Mouse (Mus musculus) layer of hippocampus, adult 11-12 months (tissue): ENCODE measurements around the gene Car15.

Source experiments
- DNase-seq: peaks from one replicate; pipeline ENCODE4 v3.0.0; 2022; ENCODE audit warnings: low spot score

Gene Car15

DNA sequence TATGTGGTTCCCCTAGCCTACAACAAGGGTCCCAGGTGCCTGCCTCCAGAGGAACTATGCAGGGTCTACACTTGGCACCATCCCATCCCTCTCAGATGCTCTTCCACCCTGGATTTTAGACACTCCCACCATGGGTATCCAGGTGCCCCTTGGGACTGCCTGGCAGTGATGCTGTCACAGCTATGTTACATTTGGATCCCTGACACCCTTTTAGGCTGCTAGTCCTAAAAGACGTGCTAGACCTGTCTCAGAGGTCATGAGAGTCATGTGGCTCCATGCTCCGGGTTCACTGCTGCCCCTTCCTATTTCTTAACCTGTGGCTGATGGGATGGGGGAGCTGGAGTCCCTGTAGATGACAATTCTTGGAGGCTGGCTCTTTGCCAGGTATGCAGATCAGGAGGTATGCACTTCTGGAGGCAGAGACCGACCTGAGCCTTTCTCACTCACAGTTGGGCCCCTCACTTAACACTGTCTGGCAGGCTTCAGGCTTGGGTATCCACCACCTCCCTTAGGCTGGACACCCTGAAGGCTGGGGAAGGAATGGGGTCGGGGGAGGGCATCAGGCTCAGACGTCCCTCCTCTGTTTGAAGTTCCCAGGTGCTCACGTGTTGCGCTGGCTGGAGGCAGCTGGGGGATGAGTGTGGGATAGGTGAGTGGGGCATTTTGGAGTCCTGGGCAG is 36.2 kb downstream of the Car15 start:
- no peak for DNase-seq

DNA sequence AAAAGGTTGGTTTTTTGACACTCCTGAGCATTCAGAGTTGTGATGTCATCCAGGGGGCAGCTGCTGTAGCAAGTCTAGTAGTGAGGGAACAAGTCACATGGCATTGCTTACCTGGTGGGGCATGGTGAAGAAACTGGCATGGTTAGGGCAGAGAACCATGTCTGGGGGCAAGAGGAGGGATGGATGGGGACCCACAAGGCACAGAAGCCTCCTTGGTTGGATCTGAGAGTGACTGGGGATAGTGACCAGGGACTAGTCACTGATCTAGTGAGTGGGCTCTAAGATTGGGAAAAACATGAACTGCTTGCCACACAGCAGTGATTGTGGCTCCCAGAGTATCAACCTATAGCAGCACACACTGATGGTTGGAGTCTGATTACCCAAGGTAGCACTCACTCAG is 38.6 kb downstream of the Car15 start:
- no peak for DNase-seq

DNA sequence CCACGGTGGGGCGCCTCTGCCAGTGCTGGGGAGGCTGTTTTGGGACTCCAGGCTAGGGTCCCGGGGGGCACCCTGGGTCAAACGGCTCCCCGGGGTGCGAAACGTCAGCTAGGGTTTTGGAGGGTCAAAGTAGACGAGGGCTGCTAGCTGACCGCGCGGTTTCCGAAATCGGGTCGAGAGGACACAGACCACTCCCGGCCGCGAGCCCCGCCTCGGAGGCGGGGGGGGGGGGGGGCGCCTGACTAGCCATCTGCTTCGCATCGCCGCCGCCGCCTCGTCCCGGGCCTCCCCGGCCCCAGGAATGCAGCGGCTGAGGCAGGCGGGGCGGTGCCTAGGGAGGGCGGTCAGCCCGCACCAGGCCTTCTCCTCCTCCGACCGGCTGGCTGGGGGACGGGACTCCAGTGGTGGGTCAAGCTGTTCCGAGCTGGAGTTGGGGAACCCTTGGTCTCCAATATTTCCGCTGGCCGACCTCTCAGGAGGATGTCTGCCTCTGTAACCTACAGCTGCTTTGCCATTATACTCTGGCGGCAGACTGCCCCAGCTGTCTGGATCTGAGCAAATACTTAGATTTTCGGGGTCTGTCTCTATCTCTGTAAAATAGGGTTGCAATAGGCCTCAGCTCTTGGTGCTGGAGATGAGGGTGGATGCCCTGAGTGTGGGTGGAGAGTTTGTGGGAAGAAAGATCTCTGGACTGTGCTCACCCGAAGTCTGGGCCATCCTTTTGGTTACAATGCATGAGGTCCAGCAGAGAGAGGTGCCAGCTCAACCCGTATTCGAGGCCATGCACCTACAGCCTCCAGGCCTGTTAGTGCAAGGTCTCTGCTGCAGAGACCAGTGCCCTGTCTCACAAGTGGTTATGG is 39.6 kb downstream of the Car15 start:
- no peak for DNase-seq

DNA sequence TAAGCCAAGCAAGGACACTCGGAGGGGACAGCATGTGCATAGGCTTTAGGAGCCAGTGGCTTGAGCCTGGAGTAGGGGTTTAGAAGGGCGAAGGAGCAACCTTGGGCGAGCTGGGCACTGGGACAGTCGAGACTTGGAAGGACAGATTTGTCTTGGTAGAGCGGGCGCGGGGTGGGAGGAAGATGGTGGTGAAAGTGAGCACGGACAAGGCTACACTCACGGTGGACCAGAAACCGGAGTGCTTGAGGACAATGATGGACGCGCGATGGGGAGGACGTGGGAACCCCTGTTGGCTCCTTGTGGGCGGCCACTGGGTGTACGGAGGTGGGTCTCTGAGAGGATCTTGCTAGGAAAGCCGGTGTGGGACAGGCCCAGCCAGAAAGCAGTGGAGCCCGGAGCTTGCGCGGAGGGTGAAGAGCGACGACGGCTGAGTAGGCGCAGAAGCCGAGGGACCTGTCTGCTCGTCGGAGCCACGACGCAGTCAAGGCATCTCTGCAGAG is 40.3 kb downstream of the Car15 start:
- no peak for DNase-seq

DNA sequence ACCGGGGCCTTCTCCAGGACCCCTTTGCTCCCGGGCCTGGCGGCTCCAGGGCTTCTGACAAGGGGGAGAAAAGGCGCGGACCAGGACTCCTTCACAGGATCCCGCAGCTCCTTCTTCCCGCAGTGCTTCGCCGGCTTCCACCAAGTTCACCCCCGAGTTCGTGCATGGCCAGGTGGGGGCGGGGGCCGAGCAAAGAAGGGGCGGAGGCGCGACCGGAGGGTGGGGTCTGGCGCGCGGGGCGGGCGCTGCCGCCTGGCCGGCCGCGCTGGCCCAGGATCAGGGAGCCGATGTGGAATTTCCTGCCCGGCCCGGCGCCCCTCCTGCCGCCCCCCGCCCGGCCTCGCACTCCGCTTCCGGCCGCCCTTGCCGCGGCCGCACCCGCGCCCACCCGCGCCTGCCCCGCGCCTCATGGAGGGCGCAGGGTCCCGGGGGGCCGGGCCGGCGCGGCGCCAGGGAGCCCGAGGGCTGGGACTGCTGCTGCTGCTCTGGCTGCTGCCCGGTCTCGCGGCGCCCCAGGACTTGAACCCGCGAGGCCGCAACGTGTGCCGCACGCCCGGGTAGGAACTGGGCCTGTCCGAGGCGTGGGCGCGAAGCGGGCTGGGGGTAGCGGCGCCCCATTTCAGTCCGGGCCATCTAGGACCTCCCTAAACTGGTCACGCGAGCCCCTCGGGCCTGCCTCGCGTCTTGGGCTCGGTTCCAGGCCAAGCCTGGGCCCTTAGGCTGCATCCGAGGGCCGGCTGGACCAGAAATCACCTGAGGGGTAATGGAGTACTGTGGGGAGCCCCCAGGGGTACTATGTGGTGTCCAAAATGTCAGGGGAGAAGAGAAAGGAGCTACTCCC is 41.0 kb downstream of the Car15 start, which contains the start of gene Scarf2:
Gene Scarf2, plus strand, starts transcription at position 312 of the 841 bp plus-strand sequence.
- DNase-seq: no peak

DNA sequence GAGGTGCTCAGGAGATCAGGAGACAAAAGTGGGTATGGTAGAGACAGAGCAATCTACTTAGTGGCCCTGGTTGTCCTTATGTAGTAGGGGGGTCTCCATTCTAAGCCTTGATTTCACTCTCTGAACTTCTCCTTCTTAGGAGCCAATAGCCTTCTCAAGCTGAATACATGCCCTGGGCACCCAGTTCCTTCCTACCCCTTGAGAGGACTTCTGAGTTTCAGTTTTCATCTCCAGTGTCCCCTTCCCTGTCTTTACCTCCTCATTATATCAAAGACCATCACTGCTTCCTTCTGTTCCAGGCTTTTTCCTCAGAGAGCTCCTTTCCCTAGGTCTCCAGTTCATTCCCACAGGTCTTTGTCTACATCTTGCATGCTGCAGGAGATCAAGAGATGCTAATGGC is 41.6 kb downstream of the Car15 start:
- no peak for DNase-seq

DNA sequence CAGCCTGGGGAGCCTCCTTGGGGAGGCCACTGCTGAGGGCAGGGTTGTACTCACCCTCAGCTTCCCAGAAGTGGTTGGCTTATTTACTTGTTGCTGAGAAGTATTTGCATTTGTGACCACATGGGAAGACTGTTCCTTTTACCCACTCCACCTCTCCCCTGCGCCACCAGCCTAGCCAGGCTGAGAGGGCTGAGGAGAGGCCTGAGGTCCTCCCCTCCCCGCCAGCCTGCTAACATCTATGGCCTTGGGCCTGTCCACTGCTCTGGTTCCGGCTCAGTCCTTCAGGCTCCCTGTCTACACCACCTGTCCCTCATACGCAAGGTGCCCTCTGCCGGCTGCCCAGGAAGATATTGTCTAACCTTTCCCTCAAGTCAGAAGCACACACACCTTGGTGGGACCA is 42.5 kb downstream of the Car15 start:
- DNase-seq: no peak

DNA sequence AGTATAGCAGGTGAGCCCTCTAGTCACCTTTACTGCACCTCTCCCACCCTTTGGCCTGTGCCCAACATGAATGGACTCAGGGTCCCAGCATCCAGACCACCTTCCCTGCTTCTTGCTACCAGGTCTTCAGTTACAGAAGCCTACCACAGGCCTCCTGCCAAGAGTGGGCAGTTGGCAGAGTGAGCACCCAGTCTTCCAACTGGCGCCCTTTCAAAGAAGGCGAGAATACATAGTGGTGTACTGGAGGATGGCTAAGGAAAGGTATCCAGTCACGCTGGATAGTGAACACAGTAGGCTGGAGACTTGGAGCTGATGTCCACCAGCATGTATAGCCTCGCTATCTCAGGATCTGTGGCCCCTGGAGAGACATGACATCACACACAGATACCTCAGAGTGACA is 44.1 kb downstream of the Car15 start:
- DNase-seq: no peak

DNA sequence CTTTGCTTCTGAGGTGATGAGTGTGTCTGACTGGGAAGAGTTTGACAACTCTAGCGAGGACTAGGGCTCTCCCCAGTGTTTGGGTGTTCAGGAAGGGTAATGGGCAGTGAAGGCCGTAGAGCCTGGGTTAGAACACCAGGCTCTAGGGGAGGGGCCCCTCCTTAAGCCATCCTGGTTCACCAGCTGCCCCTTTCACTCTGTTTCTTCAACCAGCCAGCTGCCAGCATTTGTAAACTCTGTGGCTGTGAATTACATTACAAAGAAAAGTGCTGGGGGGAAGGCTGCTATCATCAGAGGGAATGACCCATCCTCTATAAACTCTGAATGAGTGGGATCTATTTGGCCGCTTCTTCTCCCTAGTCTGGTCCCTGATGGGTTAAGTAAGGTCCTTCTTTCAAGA is 45.4 kb downstream of the Car15 start:
- DNase-seq: no peak

DNA sequence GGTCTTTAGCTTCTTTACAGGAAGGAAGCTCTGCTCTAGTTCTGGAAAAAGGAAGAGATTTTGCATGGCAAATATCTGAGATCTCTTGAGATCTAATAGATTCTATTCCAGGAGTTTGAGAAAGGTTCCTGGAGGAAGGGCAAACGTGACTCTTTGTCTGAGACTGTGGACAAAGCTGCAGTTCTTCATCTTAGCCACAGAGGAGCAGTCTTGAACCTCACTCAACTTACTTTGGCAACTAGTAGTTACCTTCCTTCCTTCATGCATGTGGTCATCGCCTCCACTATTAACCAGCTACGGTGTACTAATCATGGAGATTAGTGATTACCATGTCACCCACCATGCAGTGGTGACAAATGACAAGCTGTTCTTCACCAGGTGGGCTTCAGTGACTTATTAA is 52.8 kb downstream of the Car15 start:
- DNase-seq: no peak
